Mouse (Mus musculus) embryonic facial prominence, embryonic 10.5 days (tissue): ENCODE data around the gene Dnaaf1. TPM values are rescaled to one million over a fixed set of nuclear protein-coding genes. Genes with fewer than 3 reads are reported as not detected.
A peak's percentile ranks its signal among the peaks of the same experiment; 100 is the strongest.

Source experiments
- DNase-seq: peaks from one replicate; pipeline ENCODE4 v3.0.0-alpha.2; 2017; ENCODE audit warnings: low spot score
- H3K27ac ChIP-seq: fragments of 300-500 bp; sonication (generic); replicated peaks from 2 replicates; pipeline ENCODE4 v1.5.1; 2016; ENCODE audit warnings: mild to moderate bottlenecking
- H3K27me3 ChIP-seq: fragments of 300-500 bp; sonication (generic); replicated peaks from 2 replicates; pipeline ENCODE4 v1.6.1; 2016; ENCODE audit warnings: low read depth, mild to moderate bottlenecking; ENCODE audit not compliant: poor library complexity, severe bottlenecking
- H3K36me3 ChIP-seq: fragments of 300-500 bp; sonication (generic); replicated peaks from 2 replicates; pipeline ENCODE4 v1.6.1; 2016; ENCODE audit warnings: mild to moderate bottlenecking, moderate library complexity
- H3K4me1 ChIP-seq: fragments of 300-500 bp; sonication (generic); 2 replicates; pipeline ENCODE4 v1.6.1; 2016
- H3K4me3 ChIP-seq: fragments of 300-500 bp; sonication (generic); 2 replicates; pipeline ENCODE4 v1.5.1; 2016; ENCODE audit warnings: mild to moderate bottlenecking, moderate library complexity
- H3K9me3 ChIP-seq: fragments of 300-500 bp; sonication (generic); 2 replicates; pipeline ENCODE4 v1.6.1; 2016; ENCODE audit warnings: mild to moderate bottlenecking
- WGBS: fragments of 180-500 bp; shearing (Covaris S2); methylation state at CpG from one replicate; pipeline ENCODE4 v1.1.7; 2016; 5-methylcytosine and 5-hydroxymethylcytosine counted together
- polyA plus RNA-seq: library from polyadenylated mRNA; unstranded; fragments of >200 nt; fragmentation: Nextera tagmentation; extraction: Ambion mirVana; gene quantifications from 2 replicates; pipeline ENCODE4 v1.2.1, GENCODE M21; 2016

The Dnaaf1 gene
- 0.11 and 0.15 TPM in 2 replicates for polyA plus RNA-seq

DNA sequence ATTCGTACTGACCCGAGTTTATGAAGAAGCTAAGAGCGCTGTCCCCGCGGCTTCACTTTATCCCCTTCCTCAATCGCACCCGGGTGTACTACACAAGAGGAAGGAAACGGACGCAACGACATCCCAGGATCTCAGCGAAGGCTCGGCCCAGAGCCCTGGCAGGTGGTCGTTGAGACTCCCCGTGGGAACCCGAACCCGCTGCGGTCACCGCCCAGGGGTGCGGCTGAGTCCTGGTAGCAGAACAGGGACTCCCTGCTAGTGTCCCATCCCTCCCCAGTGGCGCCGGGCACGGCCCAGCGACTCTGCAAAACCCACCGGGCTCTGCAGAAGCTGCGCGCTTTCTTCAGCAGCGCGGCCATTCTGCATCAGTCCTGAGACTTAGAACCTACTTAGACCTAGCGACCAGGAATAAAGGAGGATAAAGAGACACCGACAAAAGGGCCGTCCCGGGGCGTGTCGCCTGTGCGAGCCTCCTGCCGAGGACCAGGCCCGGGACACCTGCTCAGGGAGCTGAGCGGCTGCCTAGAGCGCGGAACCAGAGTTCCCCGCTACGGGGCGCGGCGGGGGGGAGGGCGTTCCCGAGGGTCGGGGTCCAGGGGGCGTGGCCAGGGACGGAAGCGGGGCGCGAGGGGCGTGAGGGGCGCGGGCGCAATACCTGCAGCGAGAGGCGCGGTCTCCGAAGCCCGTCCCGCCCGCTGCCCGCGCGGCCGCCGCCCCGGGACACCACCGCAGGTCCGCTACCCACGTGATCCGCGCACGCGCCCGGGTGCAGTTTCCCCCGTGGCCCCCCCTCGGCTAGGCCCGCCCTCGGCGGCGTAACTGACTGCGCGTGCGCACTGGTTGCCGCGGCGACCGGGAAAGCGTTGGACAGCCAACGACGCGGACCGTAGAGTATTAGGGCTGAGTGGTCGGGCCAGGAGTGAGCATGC is at the start of gene Dnaaf1, which contains the start of gene Hsdl1:
Dnaaf1 (plus strand) TSS at position 799 of the 929 bp plus-strand sequence.
Hsdl1 (minus strand) TSS at position 747 of the 929 bp plus-strand sequence.
- H3K9me3 ChIP-seq = no peaks in the 10 kb centered on the region
- no peaks in the 10 kb centered on the region for H3K36me3 ChIP-seq
- peak; percentile 96 for DNase-seq
- under 1% methylated on average over 97 of the region's 97 CpGs for WGBS
- H3K4me1 ChIP-seq = peaks cover 35% of the 10 kb centered on the region
- peaks cover 67% of the 10 kb centered on the region for H3K27me3 ChIP-seq
- H3K27ac ChIP-seq = peak within 1 kb of the TSS; percentile 89
- H3K4me3 ChIP-seq = peak within 1 kb of the TSS; percentile 91

- Histone ChIP-seq H3K36me3 (peaks cover 99% of the 10 kb centered on the region), H3K27ac (no peak overlapping the region), H3K9me3 (no peaks in the 10 kb centered on the region), H3K27me3 (no peaks in the 10 kb centered on the region), H3K4me3 (no peak overlapping the region), H3K4me1 (no peaks in the 10 kb centered on the region)
- DNase-seq = no peak
- 94% methylated on average over 7 of the region's 7 CpGs for WGBS
Observed at GRCm38 (mm10) chr8:119528762-119529161, 46.3 kb upstream of the Dnaaf1 start.

GRCm38 (mm10) chr8:119530937-119531336 is 44.1 kb upstream of the Dnaaf1 start:
- H3K27me3 ChIP-seq = no peaks in the 10 kb centered on the region
- H3K27ac ChIP-seq = no peak overlapping the region
- H3K4me1 ChIP-seq = no peaks in the 10 kb centered on the region
- H3K4me3 ChIP-seq = no peak overlapping the region
- no peak for DNase-seq
- H3K9me3 ChIP-seq = no peaks in the 10 kb centered on the region
- H3K36me3 ChIP-seq = peaks cover 99% of the 10 kb centered on the region
- 89% methylated on average over 6 of the region's 6 CpGs for WGBS

- Histone ChIP-seq H3K27me3 (no peaks in the 10 kb centered on the region), H3K36me3 (peaks cover 100% of the 10 kb centered on the region), H3K9me3 (no peaks in the 10 kb centered on the region), H3K4me1 (no peaks in the 10 kb centered on the region), H3K27ac (no peak overlapping the region), H3K4me3 (no peak overlapping the region)
- DNase-seq = no peak
- 92% methylated on average over 3 of the region's 3 CpGs for WGBS
Observed at GRCm38 (mm10) chr8:119531397-119531796, 43.6 kb upstream of the Dnaaf1 start.

GRCm38 (mm10) chr8:119531973-119532372 is 43.1 kb upstream of the Dnaaf1 start:
- Histone ChIP-seq H3K4me1 (no peaks in the 10 kb centered on the region), H3K27ac (no peak overlapping the region), H3K27me3 (no peaks in the 10 kb centered on the region), H3K4me3 (no peak overlapping the region), H3K36me3 (peaks cover 100% of the 10 kb centered on the region), H3K9me3 (no peaks in the 10 kb centered on the region)
- no peak for DNase-seq
- 91% methylated on average over 9 of the region's 9 CpGs for WGBS

- Histone ChIP-seq H3K9me3 (no peaks in the 10 kb centered on the region), H3K4me3 (no peak overlapping the region), H3K4me1 (no peaks in the 10 kb centered on the region), H3K27ac (no peak overlapping the region), H3K36me3 (peaks cover 94% of the 10 kb centered on the region), H3K27me3 (no peaks in the 10 kb centered on the region)
- DNase-seq = no peak
- WGBS = 87% methylated on average over 3 of the region's 3 CpGs
Observed at GRCm38 (mm10) chr8:119544606-119545005, 30.4 kb upstream of the Dnaaf1 start.

DNA sequence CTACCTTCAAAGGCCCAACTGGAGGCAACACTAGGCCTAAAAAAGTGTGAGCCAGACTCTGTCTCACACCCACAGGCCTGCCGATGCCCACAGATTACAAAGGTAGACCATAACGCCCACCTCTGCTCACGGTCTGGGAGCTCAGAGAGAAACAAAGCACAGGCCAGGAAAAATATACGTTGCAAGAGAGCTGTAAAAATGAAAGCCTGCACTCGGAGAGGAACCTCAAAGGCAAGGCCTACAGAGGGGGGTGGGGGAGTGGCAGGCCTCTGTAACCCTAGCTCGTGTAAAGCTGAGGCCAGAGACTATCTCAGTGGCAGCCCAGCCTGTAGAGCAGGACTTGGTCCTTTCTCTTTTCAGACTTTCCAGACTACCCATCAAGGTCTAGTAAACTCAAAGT is 29.9 kb upstream of the Dnaaf1 start:
- Histone ChIP-seq H3K4me1 (no peaks in the 10 kb centered on the region), H3K27ac (no peak overlapping the region), H3K9me3 (no peaks in the 10 kb centered on the region), H3K4me3 (no peak overlapping the region), H3K36me3 (peaks cover 90% of the 10 kb centered on the region), H3K27me3 (no peaks in the 10 kb centered on the region)
- DNase-seq = no peak
- WGBS = 85% methylated on average over 6 of the region's 6 CpGs

- Histone ChIP-seq H3K27ac (no peak overlapping the region), H3K4me3 (no peak overlapping the region), H3K9me3 (no peaks in the 10 kb centered on the region), H3K4me1 (no peaks in the 10 kb centered on the region), H3K36me3 (peaks cover 86% of the 10 kb centered on the region), H3K27me3 (no peaks in the 10 kb centered on the region)
- DNase-seq = no peak
- WGBS = 95% methylated on average over 6 of the region's 6 CpGs
Observed at GRCm38 (mm10) chr8:119545791-119546190, 29.2 kb upstream of the Dnaaf1 start.

DNA sequence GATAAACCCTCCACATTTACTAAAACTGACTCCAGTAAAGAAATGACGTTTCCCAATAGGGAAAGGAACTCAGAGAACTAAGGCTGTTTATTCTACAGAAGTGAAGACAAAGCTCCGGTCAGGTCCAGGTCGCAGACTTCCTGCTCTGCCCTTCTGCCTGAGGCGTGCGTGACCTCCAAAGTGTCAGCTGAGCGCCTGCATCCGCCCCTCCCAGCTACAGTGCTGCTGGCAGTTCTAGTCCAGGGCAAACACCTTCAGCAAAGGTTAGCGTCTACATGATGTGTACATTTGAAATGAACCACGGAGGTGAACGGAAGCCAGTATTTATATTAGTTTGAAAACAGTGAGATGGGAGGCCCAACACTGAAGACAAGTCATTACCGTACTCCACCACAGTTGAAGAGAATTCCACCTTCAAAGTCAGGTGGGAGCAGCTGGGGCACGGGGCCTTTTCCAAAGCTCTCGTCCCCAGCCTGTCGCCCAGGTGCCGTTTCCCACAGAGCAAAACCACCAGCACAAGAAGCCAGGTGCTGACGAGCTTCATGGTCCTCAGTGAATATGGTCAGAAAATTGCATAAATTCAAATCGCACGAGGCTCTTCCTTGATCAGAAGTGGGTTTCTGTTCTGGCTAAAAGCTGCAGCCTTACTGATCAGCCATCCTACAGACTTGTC is 27.9 kb upstream of the Dnaaf1 start:
- DNase-seq = no peak
- Histone ChIP-seq H3K4me3 (no peak overlapping the region), H3K27me3 (no peaks in the 10 kb centered on the region), H3K27ac (no peak overlapping the region), H3K4me1 (no peaks in the 10 kb centered on the region), H3K9me3 (no peaks in the 10 kb centered on the region), H3K36me3 (peaks cover 73% of the 10 kb centered on the region)
- WGBS = 80% methylated on average over 18 of the region's 18 CpGs

GRCm38 (mm10) chr8:119548560-119549113 is 26.4 kb upstream of the Dnaaf1 start:
- 86% methylated on average over 7 of the region's 7 CpGs for WGBS
- Histone ChIP-seq H3K4me1 (no peaks in the 10 kb centered on the region), H3K4me3 (no peak overlapping the region), H3K27me3 (no peaks in the 10 kb centered on the region), H3K27ac (no peak overlapping the region), H3K9me3 (no peaks in the 10 kb centered on the region), H3K36me3 (peaks cover 58% of the 10 kb centered on the region)
- DNase-seq = no peak

DNA sequence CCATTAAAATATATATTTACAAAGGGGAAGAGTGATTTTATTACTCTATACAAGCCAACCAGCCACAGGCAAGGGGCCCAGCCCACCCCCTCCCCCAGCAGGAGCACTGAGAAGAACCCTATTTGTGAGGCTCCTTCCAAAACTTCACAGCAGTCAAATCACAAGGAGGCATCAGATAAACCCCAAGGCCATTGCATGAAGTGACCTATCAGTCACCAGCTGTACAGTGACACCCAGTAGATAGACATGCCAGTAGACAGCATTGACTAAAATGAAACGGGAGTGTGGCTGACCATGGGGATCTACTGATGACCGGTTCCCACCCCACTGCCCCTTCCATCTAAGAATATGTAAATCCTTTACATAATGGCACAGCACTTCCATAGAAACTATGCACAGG is 22.1 kb upstream of the Dnaaf1 start:
- H3K27ac ChIP-seq = no peak overlapping the region
- 84% methylated on average over 2 of the region's 2 CpGs for WGBS
- no peak overlapping the region for H3K4me3 ChIP-seq
- no peaks in the 10 kb centered on the region for H3K27me3 ChIP-seq
- H3K4me1 ChIP-seq = peaks cover 14% of the 10 kb centered on the region
- DNase-seq = no peak
- H3K36me3 ChIP-seq = peaks cover 25% of the 10 kb centered on the region
- H3K9me3 ChIP-seq = no peaks in the 10 kb centered on the region

DNA sequence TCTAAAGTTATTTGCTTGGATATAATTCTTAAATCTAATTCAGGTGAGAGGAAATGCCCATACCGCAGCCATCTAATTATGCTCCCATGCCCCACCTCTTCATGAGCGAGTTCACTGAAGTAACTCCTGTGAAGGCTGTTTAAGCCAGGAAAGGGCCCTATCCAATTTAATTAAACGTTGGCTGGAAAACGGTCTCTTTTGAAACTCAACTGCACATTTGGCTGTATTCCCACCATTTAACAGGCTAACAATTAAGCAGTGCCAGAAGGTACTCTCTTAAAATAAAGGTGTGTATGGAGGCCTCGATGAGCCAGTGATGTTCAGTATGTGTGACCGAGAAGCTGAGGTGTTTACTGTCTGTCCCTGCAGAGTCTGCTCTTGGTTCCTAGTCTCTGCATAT is 19.2 kb upstream of the Dnaaf1 start:
- H3K4me1 ChIP-seq = peaks cover 20% of the 10 kb centered on the region
- H3K27me3 ChIP-seq = no peaks in the 10 kb centered on the region
- no peak overlapping the region for H3K4me3 ChIP-seq
- 94% methylated on average over 6 of the region's 6 CpGs for WGBS
- DNase-seq = no peak
- peaks cover 11% of the 10 kb centered on the region for H3K36me3 ChIP-seq
- H3K9me3 ChIP-seq = no peaks in the 10 kb centered on the region
- no peak overlapping the region for H3K27ac ChIP-seq
